Mouse (Mus musculus): ENCODE data around the gene Pak3. TPM values are rescaled to one million over a fixed set of nuclear protein-coding genes. Genes with fewer than 3 reads are reported as not detected.
A peak's percentile ranks its signal among the peaks of the same experiment; 100 is the strongest.

Gene Pak3
- polyA plus RNA-seq, 1 experiment from 2014 or later: 5.6 TPM

DNA sequence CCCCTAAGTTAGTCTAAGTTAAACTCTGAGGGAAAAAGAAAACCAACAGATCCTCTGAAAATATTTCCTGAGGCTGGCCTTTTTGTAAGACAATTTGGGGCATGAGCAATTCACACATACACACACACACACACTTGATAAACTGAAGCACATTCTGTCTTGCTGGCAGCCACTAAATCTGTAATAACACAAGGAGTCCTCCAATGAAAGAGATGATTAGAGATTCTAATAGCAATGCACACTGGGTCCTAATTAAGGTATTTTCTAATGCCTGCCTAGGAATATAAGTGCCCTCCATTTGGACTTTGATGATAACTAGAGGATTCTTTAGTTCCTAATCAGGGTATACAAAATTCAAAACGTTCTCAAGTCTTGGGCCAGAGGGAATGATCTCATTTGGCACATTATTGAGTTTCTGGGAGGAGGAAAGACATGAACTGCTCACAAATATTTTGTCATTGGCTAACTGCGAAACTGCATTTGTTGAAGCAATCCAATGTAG, 62.1 kb downstream of the Pak3 start:
- H3K9me3 ChIP-seq: no peaks in the 10 kb centered on the region
- H3K36me3 ChIP-seq: no peaks in the 10 kb centered on the region
- H3K4me3 ChIP-seq: no peak overlapping the region
- no peak overlapping the region for H3K27ac ChIP-seq
- DNase-seq (ENCODE audit: low spot score): no peak
- WGBS: 65% methylated on average over 2 of the region's 2 CpGs
- no peaks in the 10 kb centered on the region for H3K4me1 ChIP-seq
- H3K27me3 ChIP-seq (ENCODE audit: insufficient read depth, poor library complexity, severe bottlenecking): peaks cover 14% of the 10 kb centered on the region; the same call in 1 of the 2 replicates

DNA sequence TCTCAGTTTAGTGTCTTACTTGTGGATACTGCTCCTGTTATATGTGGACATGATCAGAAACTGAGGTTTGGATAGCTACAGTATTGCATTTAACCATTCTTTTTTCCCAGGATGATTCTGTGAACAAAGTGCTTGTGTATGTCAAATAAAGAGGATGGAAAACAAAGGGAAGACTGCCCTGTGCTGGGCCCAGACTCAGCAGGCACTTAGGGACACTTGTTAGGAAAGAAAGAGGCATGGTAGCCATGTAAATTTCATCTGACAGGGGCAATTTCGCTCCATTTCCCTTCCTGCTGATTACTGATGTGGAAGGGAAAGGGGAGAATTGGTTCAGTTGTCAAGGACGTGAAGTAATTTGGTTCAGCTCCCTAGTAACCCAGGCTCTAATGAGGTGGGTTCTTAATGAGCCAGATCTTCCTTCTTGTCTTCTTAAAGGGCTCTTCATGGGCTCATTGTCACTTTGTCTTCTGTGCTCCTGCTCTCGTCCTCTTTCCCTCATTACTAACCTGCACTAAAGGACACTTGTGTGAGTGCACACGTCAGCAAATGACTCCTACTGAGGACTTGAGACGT, 88.6 kb downstream of the Pak3 start:
- Histone ChIP-seq H3K27ac (no peak overlapping the region), H3K36me3 (no peaks in the 10 kb centered on the region), H3K27me3 (ENCODE audit: insufficient read depth, poor library complexity, severe bottlenecking) (no peaks in the 10 kb centered on the region), H3K4me1 (no peaks in the 10 kb centered on the region), H3K4me3 (no peak overlapping the region), H3K9me3 (no peaks in the 10 kb centered on the region)
- DNase-seq (ENCODE audit: low spot score): no peak
- 64% methylated on average over 5 of the region's 5 CpGs for WGBS

DNA sequence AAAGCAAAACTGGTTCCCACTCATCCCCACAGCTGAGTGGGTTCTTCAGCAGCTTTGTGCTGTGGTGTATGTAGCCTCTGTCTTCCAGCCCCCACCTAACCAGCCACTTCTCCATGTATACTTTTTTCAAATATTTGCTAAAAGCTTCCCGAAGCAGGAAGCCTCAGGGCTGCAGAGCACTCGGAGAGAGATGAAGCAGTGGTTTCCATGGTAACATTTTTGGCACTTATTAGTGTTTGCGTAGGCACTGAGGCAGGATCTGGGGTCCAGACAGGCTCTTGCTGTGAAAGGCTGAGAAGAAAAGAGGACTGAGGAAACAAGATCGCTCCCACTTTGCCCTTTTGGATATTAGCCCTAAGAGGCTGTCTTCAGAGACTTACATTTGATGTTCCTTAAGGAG, 100.3 kb downstream of the Pak3 start:
- no peaks in the 10 kb centered on the region for H3K9me3 ChIP-seq
- no peak overlapping the region for H3K4me3 ChIP-seq
- H3K27ac ChIP-seq: no peak overlapping the region
- H3K4me1 ChIP-seq: no peaks in the 10 kb centered on the region
- no peaks in the 10 kb centered on the region for H3K36me3 ChIP-seq
- no peaks in the 10 kb centered on the region; the same call in 1 of the 2 replicates for H3K27me3 ChIP-seq (ENCODE audit: insufficient read depth, poor library complexity, severe bottlenecking)
- DNase-seq (ENCODE audit: low spot score): no peak
- WGBS: 65% methylated on average over 4 of the region's 4 CpGs

- H3K4me1 ChIP-seq: no peaks in the 10 kb centered on the region
- no peaks in the 10 kb centered on the region for H3K27me3 ChIP-seq (ENCODE audit: insufficient read depth, poor library complexity, severe bottlenecking)
- H3K4me3 ChIP-seq: no peak overlapping the region
- H3K36me3 ChIP-seq: no peaks in the 10 kb centered on the region
- H3K27ac ChIP-seq: no peak overlapping the region
- no peak for DNase-seq (ENCODE audit: low spot score)
- no peaks in the 10 kb centered on the region for H3K9me3 ChIP-seq
- WGBS: 86% methylated on average over 5 of the region's 5 CpGs
These were observed 109.4 kb downstream of the Pak3 start for GRCm38 (mm10) chrX:143627767-143628166.

DNA sequence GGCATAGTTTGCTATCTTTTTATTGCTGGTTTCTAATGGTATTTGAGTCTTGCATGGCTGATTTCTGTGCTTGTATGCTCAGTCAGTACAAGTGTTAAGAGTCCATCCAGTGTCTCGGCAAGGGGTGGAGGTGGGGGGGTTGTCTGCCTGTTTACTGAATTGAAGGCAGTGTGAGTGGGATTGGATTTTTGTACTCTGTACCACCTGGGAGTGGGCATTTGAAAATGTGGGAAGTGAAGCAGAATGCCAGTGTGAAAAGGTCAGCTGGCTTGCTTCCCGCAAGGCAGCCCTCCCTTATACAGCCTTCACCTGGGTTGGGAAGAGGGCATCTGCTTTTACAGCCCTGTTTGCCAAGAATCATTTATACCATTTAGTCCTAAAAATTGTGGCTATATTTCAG, 125.5 kb downstream of the Pak3 start:
- 81% methylated on average over 2 of the region's 2 CpGs for WGBS

GRCm38 (mm10) chrX:143644807-143645206, 126.4 kb downstream of the Pak3 start:
- Histone ChIP-seq H3K27me3 (ENCODE audit: insufficient read depth, poor library complexity, severe bottlenecking) (no peaks in the 10 kb centered on the region; the same call in 1 of the 2 replicates), H3K4me1 (no peaks in the 10 kb centered on the region), H3K36me3 (no peaks in the 10 kb centered on the region), H3K9me3 (no peaks in the 10 kb centered on the region), H3K4me3 (no peak overlapping the region), H3K27ac (no peak overlapping the region)
- 56% methylated on average over 1 of the region's 1 CpGs for WGBS
- no peak for DNase-seq (ENCODE audit: low spot score)

More for the DNA sequence above, 125.5 kb downstream of the Pak3 start:
- DNase-seq (ENCODE audit: low spot score): no peak
- no peaks in the 10 kb centered on the region for H3K36me3 ChIP-seq
- H3K27ac ChIP-seq: no peak overlapping the region
- H3K27me3 ChIP-seq (ENCODE audit: insufficient read depth, poor library complexity, severe bottlenecking): no peaks in the 10 kb centered on the region; the same call in 1 of the 2 replicates
- no peaks in the 10 kb centered on the region for H3K4me1 ChIP-seq
- H3K4me3 ChIP-seq: no peak overlapping the region
- no peaks in the 10 kb centered on the region for H3K9me3 ChIP-seq

GRCm38 (mm10) chrX:143654308-143655176, 136.2 kb downstream of the Pak3 start:
- Histone ChIP-seq H3K4me1 (no peaks in the 10 kb centered on the region), H3K27ac (no peak overlapping the region), H3K9me3 (no peaks in the 10 kb centered on the region), H3K4me3 (no peak overlapping the region), H3K27me3 (ENCODE audit: insufficient read depth, poor library complexity, severe bottlenecking) (peaks cover 13% of the 10 kb centered on the region; the same call in 1 of the 2 replicates), H3K36me3 (no peaks in the 10 kb centered on the region)
- no peak for DNase-seq (ENCODE audit: low spot score)
- WGBS: 41% methylated on average over 9 of the region's 9 CpGs

DNA sequence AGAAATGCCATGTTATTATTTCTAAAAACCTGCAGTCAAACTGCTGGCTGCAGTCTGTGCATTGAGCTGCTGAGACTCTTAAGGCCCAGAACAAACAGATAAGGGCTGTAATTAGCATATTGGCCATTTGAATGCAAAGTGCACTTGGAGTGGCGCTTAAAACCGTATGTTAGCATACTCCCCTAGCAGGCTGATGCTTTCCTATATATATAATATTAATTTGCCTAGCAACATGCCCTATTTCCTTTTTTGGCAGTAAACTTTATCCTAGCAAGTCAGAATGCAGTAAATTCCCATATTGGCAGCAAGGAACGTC, 136.7 kb downstream of the Pak3 start:
- Histone ChIP-seq H3K4me3 (no peak overlapping the region), H3K27ac (no peak overlapping the region), H3K9me3 (no peaks in the 10 kb centered on the region), H3K27me3 (ENCODE audit: insufficient read depth, poor library complexity, severe bottlenecking) (peaks cover 13% of the 10 kb centered on the region; the same call in 1 of the 2 replicates), H3K36me3 (no peaks in the 10 kb centered on the region), H3K4me1 (no peaks in the 10 kb centered on the region)
- WGBS: 24% methylated on average over 3 of the region's 3 CpGs
- DNase-seq (ENCODE audit: low spot score): no peak

DNA sequence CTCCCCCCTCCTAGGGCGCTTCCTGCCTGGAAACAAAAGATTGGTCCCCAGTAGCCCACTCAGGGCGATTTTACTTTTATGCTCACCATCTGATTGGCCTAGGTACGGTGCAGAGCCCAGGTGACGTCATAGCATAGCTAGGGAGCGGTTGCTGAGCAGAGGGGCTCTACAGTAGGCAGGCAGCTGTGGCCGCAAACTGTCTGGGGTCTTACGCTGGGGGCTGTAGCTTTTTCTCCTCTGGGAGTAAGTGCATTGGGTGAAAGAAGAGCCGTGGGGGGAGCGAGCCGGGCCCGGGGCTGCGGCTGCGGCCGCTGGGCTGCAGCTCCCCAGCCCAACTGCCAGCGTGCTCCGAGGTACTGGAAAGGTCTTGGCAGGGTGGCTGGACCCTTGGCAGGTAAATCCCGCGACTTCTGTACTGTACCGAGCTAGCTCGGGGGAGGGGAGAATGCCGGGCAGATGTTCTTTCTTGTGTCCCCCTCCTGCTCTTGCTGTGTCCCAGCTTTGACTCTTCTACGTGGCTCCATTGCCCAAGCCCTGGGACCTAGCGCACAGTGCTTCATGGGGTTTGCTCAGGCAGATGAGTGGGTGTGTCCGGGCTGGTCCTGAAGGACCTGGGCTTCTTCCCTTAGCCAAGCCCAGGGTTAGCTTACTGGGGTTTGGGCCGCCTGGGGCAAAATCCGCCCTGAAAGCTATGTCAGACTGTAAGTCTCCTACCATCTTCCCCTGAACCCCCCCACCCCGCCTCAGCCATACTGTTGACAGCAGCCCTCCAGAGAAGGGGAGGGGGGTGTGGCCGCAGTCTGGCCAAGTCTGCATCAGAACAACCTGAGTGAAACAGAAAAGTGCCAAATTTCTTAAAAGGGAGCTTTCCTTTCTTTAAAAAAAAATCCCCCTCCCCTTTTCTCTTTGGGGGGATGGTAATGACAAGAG, 146.1 kb downstream of the Pak3 start:
- H3K27me3 ChIP-seq (ENCODE audit: insufficient read depth, poor library complexity, severe bottlenecking): peaks cover 25% of the 10 kb centered on the region
- WGBS: 13% methylated on average over 28 of the region's 28 CpGs
- H3K9me3 ChIP-seq: no peaks in the 10 kb centered on the region
- no peaks in the 10 kb centered on the region for H3K4me1 ChIP-seq
- H3K27ac ChIP-seq: no peak overlapping the region
- peak overlapping the region; percentile 60 for H3K4me3 ChIP-seq
- H3K36me3 ChIP-seq: no peaks in the 10 kb centered on the region
- DNase-seq (ENCODE audit: low spot score): peak; percentile 75

DNA sequence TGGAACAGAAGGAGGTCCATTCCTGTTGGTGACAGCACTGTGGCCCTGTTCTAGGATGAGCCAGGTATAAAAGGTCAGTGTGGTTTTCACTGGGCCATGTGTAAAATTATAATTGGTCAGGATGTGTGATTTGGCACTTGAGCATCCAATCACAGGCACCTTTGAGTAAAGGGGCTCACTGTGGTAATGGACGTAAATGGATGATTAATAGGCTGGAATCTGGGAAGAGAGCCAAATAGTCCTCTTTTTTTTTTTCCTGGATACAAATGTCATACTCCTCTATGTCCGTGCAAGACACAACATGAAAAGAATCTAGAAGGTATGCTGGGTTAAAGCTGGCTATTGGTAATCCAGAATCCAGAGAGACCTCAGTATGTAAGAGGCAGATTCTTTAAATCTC, 147.4 kb downstream of the Pak3 start:
- Histone ChIP-seq H3K27me3 (ENCODE audit: insufficient read depth, poor library complexity, severe bottlenecking) (peaks cover 25% of the 10 kb centered on the region), H3K36me3 (no peaks in the 10 kb centered on the region), H3K9me3 (no peaks in the 10 kb centered on the region), H3K4me1 (no peaks in the 10 kb centered on the region), H3K4me3 (no peak overlapping the region), H3K27ac (no peak overlapping the region)
- 73% methylated on average over 2 of the region's 2 CpGs for WGBS
- no peak for DNase-seq (ENCODE audit: low spot score)

DNA sequence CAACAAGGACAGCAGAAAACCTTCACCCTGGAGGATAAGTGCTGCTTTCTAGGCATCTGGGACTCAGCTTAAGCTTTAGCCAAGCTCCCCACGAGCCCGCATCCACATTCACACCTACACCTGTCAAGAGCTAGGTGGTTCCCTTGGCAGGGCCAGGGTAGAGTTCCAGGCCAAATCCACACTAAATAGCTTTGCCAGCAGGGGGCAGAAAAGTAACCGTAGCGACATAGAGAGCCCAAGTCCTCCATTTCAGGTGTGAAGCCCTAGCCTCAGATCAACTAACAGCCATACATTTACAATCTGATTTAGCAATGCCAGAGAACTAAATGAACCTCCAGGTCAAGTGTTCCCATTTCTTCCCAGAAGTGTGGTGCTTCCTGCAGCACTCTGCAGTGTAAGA, 148.6 kb downstream of the Pak3 start:
- Histone ChIP-seq H3K9me3 (no peaks in the 10 kb centered on the region), H3K27me3 (ENCODE audit: insufficient read depth, poor library complexity, severe bottlenecking) (peaks cover 33% of the 10 kb centered on the region), H3K36me3 (no peaks in the 10 kb centered on the region), H3K4me3 (no peak overlapping the region), H3K4me1 (no peaks in the 10 kb centered on the region), H3K27ac (no peak overlapping the region)
- WGBS: 32% methylated on average over 4 of the region's 4 CpGs
- no peak for DNase-seq (ENCODE audit: low spot score)

DNA sequence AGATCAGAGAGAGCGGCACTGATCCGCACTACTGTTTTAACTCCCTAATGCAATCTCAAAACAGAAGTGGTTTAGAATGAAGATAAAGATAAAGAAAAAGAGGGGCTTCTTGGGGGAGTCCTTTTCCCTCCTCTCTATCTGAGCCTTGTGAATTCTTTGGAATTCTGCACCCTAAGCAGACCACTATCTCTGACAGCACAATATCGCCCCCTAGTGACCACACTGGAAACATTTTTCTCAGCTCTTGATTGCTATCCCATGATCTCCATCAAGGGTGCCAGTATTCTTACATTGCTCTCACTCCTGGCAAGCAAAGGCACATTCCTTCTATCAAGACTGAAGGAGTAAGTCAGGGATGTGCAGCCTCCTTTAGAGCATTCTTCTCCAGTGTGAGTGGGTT, 149.9 kb downstream of the Pak3 start:
- Histone ChIP-seq H3K9me3 (no peaks in the 10 kb centered on the region), H3K4me1 (no peaks in the 10 kb centered on the region), H3K27ac (no peak overlapping the region), H3K27me3 (ENCODE audit: insufficient read depth, poor library complexity, severe bottlenecking) (peaks cover 35% of the 10 kb centered on the region), H3K4me3 (no peak overlapping the region), H3K36me3 (no peaks in the 10 kb centered on the region)
- DNase-seq (ENCODE audit: low spot score): peak; percentile 74
- 44% methylated on average over 3 of the region's 3 CpGs for WGBS

- H3K9me3 ChIP-seq: no peaks in the 10 kb centered on the region
- H3K27ac ChIP-seq: no peak overlapping the region
- H3K27me3 ChIP-seq (ENCODE audit: insufficient read depth, poor library complexity, severe bottlenecking): no peaks in the 10 kb centered on the region
- 78% methylated on average over 2 of the region's 2 CpGs for WGBS
- no peaks in the 10 kb centered on the region for H3K36me3 ChIP-seq
- no peaks in the 10 kb centered on the region for H3K4me1 ChIP-seq
- DNase-seq (ENCODE audit: low spot score): no peak
- no peak overlapping the region for H3K4me3 ChIP-seq
These were observed 160.2 kb downstream of the Pak3 start for GRCm38 (mm10) chrX:143678566-143678965.
